Mouse (Mus musculus) forebrain, embryonic 14.5 days (tissue): ENCODE measurements at regions not wholly inside any gene's neighbourhood (a gene's known extent, or its start where the extent isn't known, plus 50 kb on each side); places are given as distances from the start of the nearest gene placed in this dataset.

Experiments
- ATAC-seq: fragments of 200-750 bp; cut with Nextera tagmentation; 2 replicates; pipeline ENCODE4 v1.8.0; 2017; ENCODE audit warnings: mild to moderate bottlenecking, moderate library complexity
- DNase-seq: peaks from one replicate; pipeline ENCODE4 v3.0.0-alpha.2; 2015; ENCODE audit warnings: low spot score
- H3K27ac ChIP-seq: fragments of 300-500 bp; sonication (generic); 2 replicates; pipeline ENCODE4 v1.5.1; 2014; ENCODE audit warnings: low read depth, mild to moderate bottlenecking, control low read depth, low read length, moderate library complexity
- H3K27me3 ChIP-seq: fragments of 300-500 bp; sonication (generic); replicated peaks from 2 replicates; pipeline ENCODE4 v1.6.1; 2014; ENCODE audit warnings: low read length, control low read depth, mixed read lengths; ENCODE audit not compliant: control insufficient read depth, insufficient read depth
- H3K36me3 ChIP-seq: fragments of 300-500 bp; sonication (generic); 2 replicates; pipeline ENCODE4 v1.6.1; 2014; ENCODE audit warnings: low read length, control low read depth; ENCODE audit not compliant: control insufficient read depth, insufficient read depth
- H3K4me1 ChIP-seq: fragments of 300-500 bp; sonication (generic); 2 replicates; pipeline ENCODE4 v1.6.1; 2014; ENCODE audit warnings: antibody characterized with exemption, low read length, control low read depth; ENCODE audit not compliant: control insufficient read depth, insufficient read depth
- H3K4me2 ChIP-seq: fragments of 300-500 bp; sonication (generic); 2 replicates; pipeline ENCODE4 v1.6.1; 2014; ENCODE audit warnings: mild to moderate bottlenecking, control low read depth, low read length
- H3K4me3 ChIP-seq: fragments of 300-500 bp; sonication (generic); 2 replicates; pipeline ENCODE4 v1.5.1; 2014; ENCODE audit warnings: low read depth, low read length, control low read depth
- H3K9ac ChIP-seq: fragments of 300-500 bp; sonication (generic); 2 replicates; pipeline ENCODE4 v1.6.1; 2014; ENCODE audit warnings: mild to moderate bottlenecking, low read length, control low read depth, moderate library complexity
- H3K9me3 ChIP-seq: fragments of 300-500 bp; sonication (generic); replicated peaks from 2 replicates; pipeline ENCODE4 v1.6.1; 2016; ENCODE audit warnings: low read length, control low read depth, mixed read lengths; ENCODE audit not compliant: control insufficient read depth
- WGBS: fragments of 180-500 bp; shearing (Covaris S2); extraction: QIAGEN DNeasy Blood & Tissue Kit; methylation state at CpG from one replicate; pipeline ENCODE4 v1.1.7; 2014; 5-methylcytosine and 5-hydroxymethylcytosine counted together

- no peak overlapping the region for H3K4me3 ChIP-seq
- H3K36me3 ChIP-seq, result no peaks in the 10 kb centered on the region
- H3K4me1 ChIP-seq, result peaks cover 8% of the 10 kb centered on the region
- 80% methylated on average over 3 of the region's 3 CpGs for WGBS
- DNase-seq (no peak), ATAC-seq (no peak)
- no peaks in the 10 kb centered on the region for H3K9me3 ChIP-seq
- no peaks in the 10 kb centered on the region for H3K27me3 ChIP-seq
- H3K27ac ChIP-seq, result no peak overlapping the region
- H3K4me2 ChIP-seq, result no peak overlapping the region
- H3K9ac ChIP-seq, result no peak overlapping the region
Observed at GRCm38 (mm10) chr1:194107271-194107938, 510.6 kb upstream of the Plxna2 start.

- Histone ChIP-seq H3K4me3 (no peak overlapping the region), H3K36me3 (no peaks in the 10 kb centered on the region), H3K9me3 (no peaks in the 10 kb centered on the region), H3K27ac (no peak overlapping the region), H3K27me3 (no peaks in the 10 kb centered on the region), H3K9ac (no peak overlapping the region), H3K4me1 (no peaks in the 10 kb centered on the region), H3K4me2 (no peak overlapping the region)
- DNase-seq (no peak), ATAC-seq (no peak)
- WGBS, result 82% methylated on average over 2 of the region's 2 CpGs
Observed at GRCm38 (mm10) chr1:194089918-194090548, 528.0 kb upstream of the Plxna2 start.

- DNase-seq (no peak), ATAC-seq (no peak)
- WGBS, result 89% methylated on average over 5 of the region's 5 CpGs
- no peak overlapping the region for H3K9ac ChIP-seq
- H3K27me3 ChIP-seq, result no peaks in the 10 kb centered on the region
- no peaks in the 10 kb centered on the region for H3K36me3 ChIP-seq
- no peak overlapping the region for H3K4me3 ChIP-seq
- H3K4me1 ChIP-seq, result no peaks in the 10 kb centered on the region
- no peak overlapping the region for H3K27ac ChIP-seq
- H3K9me3 ChIP-seq, result no peaks in the 10 kb centered on the region
- H3K4me2 ChIP-seq, result no peak overlapping the region
Observed at GRCm38 (mm10) chr1:194058512-194058911, 559.5 kb upstream of the Plxna2 start.

- Histone ChIP-seq H3K9ac (no peak overlapping the region), H3K4me3 (no peak overlapping the region), H3K27me3 (no peaks in the 10 kb centered on the region), H3K27ac (no peak overlapping the region), H3K36me3 (no peaks in the 10 kb centered on the region), H3K4me1 (no peaks in the 10 kb centered on the region), H3K9me3 (no peaks in the 10 kb centered on the region), H3K4me2 (no peak overlapping the region)
- WGBS, result 26% methylated on average over 1 of the region's 1 CpGs
- DNase-seq (no peak), ATAC-seq (no peak)
Observed at GRCm38 (mm10) chr1:194056544-194056943, 561.5 kb upstream of the Plxna2 start.

- ATAC-seq, result no peak
- Histone ChIP-seq H3K36me3 (no peaks in the 10 kb centered on the region), H3K27ac (no peak overlapping the region), H3K9me3 (no peaks in the 10 kb centered on the region), H3K4me2 (no peak overlapping the region), H3K4me3 (no peak overlapping the region), H3K27me3 (no peaks in the 10 kb centered on the region), H3K4me1 (no peaks in the 10 kb centered on the region), H3K9ac (no peak overlapping the region)
- whole genome bisulfite sequencing, result 72% methylated on average over 4 of the region's 4 CpGs
- no peak for DNase-seq
Observed at GRCm38 (mm10) chr1:194049746-194050351, 568.2 kb upstream of the Plxna2 start.

GRCm38 (mm10) chr1:194041393-194042352 is 576.3 kb upstream of the Plxna2 start:
- H3K4me1 ChIP-seq, result peaks cover 8% of the 10 kb centered on the region
- DNase-seq (peak; percentile 5), ATAC-seq (peak; percentile 61; the same call in 1 of the 2 replicates)
- H3K9ac ChIP-seq, result no peak overlapping the region
- no peaks in the 10 kb centered on the region for H3K9me3 ChIP-seq
- H3K27ac ChIP-seq, result peak overlapping the region; percentile 55; the same call in 1 of the 2 replicates
- H3K36me3 ChIP-seq, result no peaks in the 10 kb centered on the region
- H3K4me3 ChIP-seq, result no peak overlapping the region
- no peak overlapping the region for H3K4me2 ChIP-seq
- H3K27me3 ChIP-seq, result no peaks in the 10 kb centered on the region
- WGBS, result 40% methylated on average over 8 of the region's 8 CpGs

GRCm38 (mm10) chr1:194038711-194039110 is 579.3 kb upstream of the Plxna2 start:
- DNase-seq (no peak), ATAC-seq (no peak)
- Histone ChIP-seq H3K4me3 (no peak overlapping the region), H3K36me3 (no peaks in the 10 kb centered on the region), H3K9me3 (no peaks in the 10 kb centered on the region), H3K4me1 (peaks cover 17% of the 10 kb centered on the region), H3K4me2 (no peak overlapping the region), H3K27ac (no peak overlapping the region), H3K9ac (no peak overlapping the region), H3K27me3 (no peaks in the 10 kb centered on the region)

GRCm38 (mm10) chr1:194034199-194034883 is 583.7 kb upstream of the Plxna2 start:
- 0 out of 2 replicates have a peak overlapping the region, but pooled peaks have one; percentile 10 for H3K27ac ChIP-seq
- 11% methylated on average over 5 of the region's 5 CpGs for WGBS
- H3K4me3 ChIP-seq, result no peak overlapping the region
- peaks cover 20% of the 10 kb centered on the region for H3K4me1 ChIP-seq
- no peak overlapping the region for H3K4me2 ChIP-seq
- peak; percentile 49 for DNase-seq
- no peaks in the 10 kb centered on the region for H3K27me3 ChIP-seq
- no peaks in the 10 kb centered on the region for H3K36me3 ChIP-seq
- no peaks in the 10 kb centered on the region for H3K9me3 ChIP-seq
- ATAC-seq, result peak; percentile 43; the same call in 1 of the 2 replicates
- no peak overlapping the region for H3K9ac ChIP-seq
